ENCODE assay signal across 12 mouse cellular contexts in genomic region chr11:98347385-98348082, GRCm38 (mm10). TPM values are rescaled to one million over a fixed set of nuclear protein-coding genes. Genes with fewer than 3 reads are reported as not detected.
DNase-seq lines count a peak whose midpoint lies in the region; ATAC-seq lines count a peak whose summit lies in the region.
"Had no signal": no experiment of that assay in that cellular context is flagged by ENCODE, and none has a peak within 500 bp of the region (broad histone marks: within the 10 kb centered on the region; RNA-seq: fewer than 3 reads in every experiment).

No protein-coding gene starts in this region.

- no peak overlapping the region for H3K9ac ChIP-seq in kidney, embryonic 16.5 days (replicated peaks; ENCODE audit: low read length)
- no peak overlapping the region for H3K9ac ChIP-seq in midbrain, embryonic 14.5 days (replicated peaks; ENCODE audit: low read length)
- H3K9ac ChIP-seq: stomach, embryonic 15.5 days had no signal

- H3K27me3 ChIP-seq in forebrain, embryonic 10.5 days (ENCODE audit: poor library complexity, severe bottlenecking) = peaks cover 100% of the 10 kb centered on the region
- peaks cover 72% of the 10 kb centered on the region for H3K27me3 ChIP-seq in kidney, embryonic 16.5 days (ENCODE audit: insufficient read depth, low read length)
- peaks cover 66% of the 10 kb centered on the region for H3K27me3 ChIP-seq in midbrain, embryonic 14.5 days (ENCODE audit: control insufficient read depth, insufficient read depth, low read length)

- intact Hi-C loops in left cerebral cortex, postnatal 10 days (cut with DNase I) = loop anchor here (5.0 kb wide), 1 partner anchor 90 kb away; the partner anchor contains the start of gene Mien1

- no peak for ATAC-seq in kidney, embryonic 16.5 days (ENCODE audit: low FRiP score, low TSS enrichment)
- no peak for ATAC-seq in midbrain, embryonic 14.5 days (ENCODE audit: low FRiP score, low TSS enrichment)

- H3K4me2 ChIP-seq in kidney, embryonic 16.5 days (replicated peaks; ENCODE audit: low read depth, low read length) = peak overlapping the region; percentile 97
- peak overlapping the region; percentile 74 for H3K4me2 ChIP-seq in midbrain, embryonic 14.5 days (ENCODE audit: low read length)

- H3K36me3 ChIP-seq in forebrain, embryonic 10.5 days (replicated peaks) = no peaks in the 10 kb centered on the region
- no peaks in the 10 kb centered on the region for H3K36me3 ChIP-seq in kidney, embryonic 16.5 days (ENCODE audit: insufficient read depth, low read length)
- no peaks in the 10 kb centered on the region for H3K36me3 ChIP-seq in midbrain, embryonic 14.5 days (ENCODE audit: control insufficient read depth, insufficient read depth, low read length)
- H3K36me3 ChIP-seq: stomach, embryonic 15.5 days had no signal

- H3K4me1 ChIP-seq in forebrain, embryonic 10.5 days = peaks cover 45% of the 10 kb centered on the region
- H3K4me1 ChIP-seq in kidney, embryonic 16.5 days (ENCODE audit: insufficient read depth, low read length) = peaks cover 17% of the 10 kb centered on the region
- peaks cover 5% of the 10 kb centered on the region for H3K4me1 ChIP-seq in midbrain, embryonic 14.5 days (ENCODE audit: control insufficient read depth, insufficient read depth, low read length)

- H3K27ac ChIP-seq in forebrain, embryonic 10.5 days = no peak overlapping the region
- H3K27ac ChIP-seq in kidney, embryonic 16.5 days (ENCODE audit: low read length) = no peak overlapping the region
- no peak overlapping the region for H3K27ac ChIP-seq in midbrain, embryonic 14.5 days (replicated peaks; ENCODE audit: low read depth, low read length)
- H3K27ac ChIP-seq: stomach, embryonic 15.5 days had no signal

- H3K4me3 ChIP-seq in forebrain, embryonic 10.5 days = peak overlapping the region; percentile 54
- H3K4me3 ChIP-seq in kidney, embryonic 16.5 days (ENCODE audit: low read length) = no peak overlapping the region
- H3K4me3 ChIP-seq in midbrain, embryonic 14.5 days (replicated peaks; ENCODE audit: low read depth, low read length) = peak overlapping the region; percentile 43

- WGBS in forebrain, embryonic 10.5 days = 6% methylated on average over 11 of the region's 12 CpGs
- 10% methylated on average over 10 of the region's 12 CpGs for whole genome bisulfite sequencing in kidney, embryonic 16.5 days
- 6% methylated on average over 10 of the region's 12 CpGs for WGBS in midbrain, embryonic 14.5 days

- H3K9me3 ChIP-seq in forebrain, embryonic 10.5 days = no peaks in the 10 kb centered on the region
- H3K9me3 ChIP-seq in kidney, embryonic 16.5 days (ENCODE audit: low read length) = no peaks in the 10 kb centered on the region
- no peaks in the 10 kb centered on the region for H3K9me3 ChIP-seq in midbrain, embryonic 14.5 days (ENCODE audit: control insufficient read depth, low read length)
- H3K9me3 ChIP-seq: megakaryocyte, embryonic 14.5 days; stomach, embryonic 15.5 days had no signal

- DNase-seq in kidney, adult 18-20 months = peak; percentile 44
- no peak for DNase-seq in kidney, postnatal 4 days
- DNase-seq in forebrain, embryonic 10.5 days (ENCODE audit: extremely low spot score, low spot score) = no peak
- DNase-seq in midbrain, embryonic 14.5 days = no peak
- DNase-seq in thymus, postnatal 14 days = no peak
- DNase-seq in left cerebral cortex, postnatal 10 days (ENCODE audit: extremely low spot score in 1 of 2, low spot score in 2 of 2) = no peak
- DNase-seq in frontal cortex, postnatal 36 days (ENCODE audit: low spot score in 2 of 2) = no peak

RNA-seq across cellular contexts. Expression of gene Ppp1r1b, which starts 0.7 kb away (rescaled TPM):
- polyA plus RNA-seq in forebrain, embryonic 10.5 days (2016; fragmentation: Nextera tagmentation; extraction: Ambion mirVana) = 0.23 and 0.41 TPM in 2 replicates
- polyA plus RNA-seq in kidney, embryonic 16.5 days (2015; fragmentation: Nextera tagmentation; extraction: Ambion mirVana) = 5.4 and 5.8 TPM in 2 replicates
- polyA plus RNA-seq in midbrain, embryonic 14.5 days (2014; fragmentation: Nextera tagmentation; extraction: Ambion mirVana) = 0.95 and 1.2 TPM in 2 replicates
- 100 to 1,000 TPM in 1 of 2 experiments, 10 to 100 TPM in 1; 59.5 to 126 TPM for total RNA-seq in left cerebral cortex, postnatal 10 days (2021)

RNA-seq across cellular contexts. Expression of gene Stard3, which starts 10.6 kb away (rescaled TPM):
- 39.8 and 41.0 TPM in 2 replicates for polyA plus RNA-seq in forebrain, embryonic 10.5 days (2016; fragmentation: Nextera tagmentation; extraction: Ambion mirVana)
- polyA plus RNA-seq in kidney, embryonic 16.5 days (2015; fragmentation: Nextera tagmentation; extraction: Ambion mirVana) = 62.0 and 62.4 TPM in 2 replicates
- 34.5 and 36.0 TPM in 2 replicates for polyA plus RNA-seq in midbrain, embryonic 14.5 days (2014; fragmentation: Nextera tagmentation; extraction: Ambion mirVana)
- total RNA-seq in left cerebral cortex, postnatal 10 days (2021) = 10 to 100 TPM; 19.8 to 20.2 TPM

RNA-seq across cellular contexts. Expression of gene Neurod2, which starts 18.1 kb away (rescaled TPM):
- polyA plus RNA-seq in forebrain, embryonic 10.5 days (2016; fragmentation: Nextera tagmentation; extraction: Ambion mirVana) = 0.14 TPM in 1 of 2 replicates, not detected in the other
- polyA plus RNA-seq in kidney, embryonic 16.5 days (2015; fragmentation: Nextera tagmentation; extraction: Ambion mirVana) = not detected in 2 replicates
- 10.9 and 12.7 TPM in 2 replicates for polyA plus RNA-seq in midbrain, embryonic 14.5 days (2014; fragmentation: Nextera tagmentation; extraction: Ambion mirVana)
- total RNA-seq in left cerebral cortex, postnatal 10 days (2021) = 10 to 100 TPM; 63.4 to 67.0 TPM
- total RNA-seq: ES-E14; heart, adult 8-10 months had no signal

RNA-seq across cellular contexts. Expression of gene Tcap, which starts 36.1 kb away (rescaled TPM):
- polyA plus RNA-seq in forebrain, embryonic 10.5 days (2016; fragmentation: Nextera tagmentation; extraction: Ambion mirVana) = 0.15 TPM in 1 of 2 replicates, not detected in the other
- 2.4 and 2.7 TPM in 2 replicates for polyA plus RNA-seq in kidney, embryonic 16.5 days (2015; fragmentation: Nextera tagmentation; extraction: Ambion mirVana)
- 0.31 TPM in 1 of 2 replicates, not detected in the other for polyA plus RNA-seq in midbrain, embryonic 14.5 days (2014; fragmentation: Nextera tagmentation; extraction: Ambion mirVana)
- total RNA-seq in left cerebral cortex, postnatal 10 days (2021) = 1 to 10 TPM; 5.4 to 6.9 TPM

RNA-seq across cellular contexts. Expression of gene Pnmt, which starts 38.7 kb away (rescaled TPM):
- polyA plus RNA-seq in forebrain, embryonic 10.5 days (2016; fragmentation: Nextera tagmentation; extraction: Ambion mirVana) = not detected in 2 replicates
- polyA plus RNA-seq in kidney, embryonic 16.5 days (2015; fragmentation: Nextera tagmentation; extraction: Ambion mirVana) = 2.5 and 2.8 TPM in 2 replicates
- polyA plus RNA-seq in midbrain, embryonic 14.5 days (2014; fragmentation: Nextera tagmentation; extraction: Ambion mirVana) = 0.62 and 1.1 TPM in 2 replicates
- total RNA-seq in left cerebral cortex, postnatal 10 days (2021) = 1 to 10 TPM in 1 of 2 experiments, under 1 TPM in 1; 0.61 to 1.1 TPM

Comparison
In these comparisons a context has a peak if more than half of its experiments do, and no peak if none do; other contexts are left out.
1. RNA of gene Neurod2, which starts 18.1 kb away (polyA plus RNA-seq): 10.9 to 12.7 TPM in midbrain, embryonic 14.5 days; 0.14 TPM in forebrain, embryonic 10.5 days and not detected in kidney, embryonic 16.5 days; every median in the first group is over 10 times any median in the second.